ENCODE assay signal across 8 mouse cellular contexts in the genomic region with DNA sequence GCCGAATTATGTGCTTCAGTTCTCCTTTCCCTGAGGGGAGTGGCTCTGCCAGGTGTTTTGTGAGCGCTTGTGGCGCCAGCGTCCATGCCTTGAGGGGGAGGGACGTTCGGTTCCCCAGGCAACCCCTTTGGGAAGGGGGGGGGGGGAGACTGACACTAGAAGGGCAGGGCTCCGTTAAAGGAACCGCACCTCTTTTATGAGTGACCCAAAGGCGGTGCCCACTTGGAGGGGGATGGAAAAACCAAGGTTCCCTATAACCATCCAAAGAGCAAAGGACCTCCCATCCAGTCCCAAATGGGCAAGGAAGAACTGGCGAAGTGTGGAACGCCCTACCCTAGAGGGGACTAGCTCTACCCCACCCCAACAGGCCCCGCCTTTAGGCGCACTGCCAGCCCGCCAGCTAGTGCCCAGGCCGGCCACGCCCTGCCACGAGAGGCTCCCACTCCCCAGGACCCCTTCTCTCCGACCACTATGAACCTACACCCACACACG. TPM values are rescaled to one million over a fixed set of nuclear protein-coding genes. Genes with fewer than 3 reads are reported as not detected.
DNase-seq lines count a peak whose midpoint lies in the region; ATAC-seq and TF ChIP-seq lines count a peak whose summit lies in the region.

No protein-coding gene starts in this region.

- ATAC-seq in forebrain, embryonic 13.5 days: peak; percentile 81
- peak; percentile 42 to 61 for ATAC-seq in hematopoietic stem cell, adult 5-6 weeks (replicated peaks in 1 of 2; ENCODE audit: insufficient read depth in 1 of 2, low FRiP score in 2 of 2, low TSS enrichment in 1 of 2, low read depth in 1 of 2, poor library complexity in 2 of 2, severe bottlenecking in 2 of 2)
- ATAC-seq in limb, embryonic 11.5 days (ENCODE audit: insufficient number of reproducible peaks, low FRiP score, low TSS enrichment, low read depth): peak; percentile 71

- H3K4me1 ChIP-seq in bone marrow, adult 2 months (ENCODE audit: control insufficient read depth, insufficient read depth, low read length): peaks cover 3% of the 10 kb centered on the region
- H3K4me1 ChIP-seq in forebrain, embryonic 13.5 days: no peaks in the 10 kb centered on the region
- no peaks in the 10 kb centered on the region for H3K4me1 ChIP-seq in limb, embryonic 11.5 days (ENCODE audit: control insufficient read depth, insufficient read depth, low read length)
- peaks cover 13% of the 10 kb centered on the region; the same call in 1 of the 2 replicates for H3K4me1 ChIP-seq in midbrain, embryonic 10.5 days

- peak; percentile 44 for DNase-seq in cerebellum, adult 11-12 months
- no peak for DNase-seq in cerebellum, adult 9-10 months
- DNase-seq in limb, embryonic 11.5 days (ENCODE audit: low spot score): peak; percentile 59
- DNase-seq in midbrain, embryonic 10.5 days (ENCODE audit: low spot score): no peak
- DNase-seq in spleen, postnatal 10 days (ENCODE audit: low spot score in 2 of 2): peak; percentile 61 to 75

- H3K27me3 ChIP-seq in forebrain, embryonic 13.5 days: no peaks in the 10 kb centered on the region
- no peaks in the 10 kb centered on the region for H3K27me3 ChIP-seq in limb, embryonic 11.5 days (ENCODE audit: control insufficient read depth, insufficient read depth, low read length)
- H3K27me3 ChIP-seq in midbrain, embryonic 10.5 days (ENCODE audit: low read depth, poor library complexity, severe bottlenecking): peaks cover 23% of the 10 kb centered on the region

- H3K27ac ChIP-seq in bone marrow, adult 2 months (ENCODE audit: control insufficient read depth, insufficient read depth, low read depth, low read length, poor library complexity): peak overlapping the region; percentile 82
- peak overlapping the region; percentile 65 for H3K27ac ChIP-seq in forebrain, embryonic 13.5 days
- H3K27ac ChIP-seq in limb, embryonic 11.5 days (replicated peaks; ENCODE audit: low read depth, low read length): no peak overlapping the region
- peak overlapping the region; percentile 76 for H3K27ac ChIP-seq in midbrain, embryonic 10.5 days (replicated peaks)

- peaks cover 8% of the 10 kb centered on the region; the same call in 1 of the 2 replicates for H3K36me3 ChIP-seq in forebrain, embryonic 13.5 days (ENCODE audit: poor library complexity, severe bottlenecking)
- no peaks in the 10 kb centered on the region for H3K36me3 ChIP-seq in limb, embryonic 11.5 days (ENCODE audit: control insufficient read depth, insufficient read depth, low read length)
- H3K36me3 ChIP-seq in midbrain, embryonic 10.5 days: peaks cover 14% of the 10 kb centered on the region

- no peak for TF ChIP-seq CTCF in bone marrow, adult 2 months (IDR thresholded peaks at IDR 0.05; ENCODE audit: control insufficient read depth, insufficient read depth, low read length)

- peak overlapping the region; percentile 59 for H3K9ac ChIP-seq in forebrain, embryonic 13.5 days
- H3K9ac ChIP-seq in limb, embryonic 11.5 days (ENCODE audit: low read length): peak overlapping the region; percentile 28

- WGBS in bone marrow, adult 2 months: 14% methylated on average over 17 of the region's 19 CpGs
- WGBS in forebrain, embryonic 13.5 days: 20% methylated on average over 19 of the region's 19 CpGs
- 18% methylated on average over 14 of the region's 19 CpGs for WGBS in limb, embryonic 11.5 days
- WGBS in midbrain, embryonic 10.5 days: 24% methylated on average over 19 of the region's 19 CpGs

- H3K9me3 ChIP-seq in forebrain, embryonic 13.5 days (replicated peaks): no peaks in the 10 kb centered on the region; the same call in 1 of the 2 replicates
- H3K9me3 ChIP-seq in limb, embryonic 11.5 days (ENCODE audit: control insufficient read depth, low read length): no peaks in the 10 kb centered on the region; the same call in 1 of the 2 replicates
- peaks cover 8% of the 10 kb centered on the region; the same call in 1 of the 2 replicates for H3K9me3 ChIP-seq in midbrain, embryonic 10.5 days (replicated peaks)

- H3K4me2 ChIP-seq in forebrain, embryonic 13.5 days: peak overlapping the region; percentile 58
- H3K4me2 ChIP-seq in limb, embryonic 11.5 days (ENCODE audit: low read depth, severe bottlenecking): peak overlapping the region; percentile 56

- no peak for TF ChIP-seq POLR2A in bone marrow, adult 2 months (IDR thresholded peaks at IDR 0.05; ENCODE audit: borderline replicate concordance, control insufficient read depth, low read depth, low read length)

- H3K4me3 ChIP-seq in bone marrow, adult 2 months (replicated peaks; ENCODE audit: control insufficient read depth, low read depth, low read length): peak overlapping the region; percentile 96
- peak overlapping the region; percentile 43 for H3K4me3 ChIP-seq in forebrain, embryonic 13.5 days
- peak overlapping the region; percentile 42 for H3K4me3 ChIP-seq in limb, embryonic 11.5 days (ENCODE audit: low read depth, low read length)
- peak overlapping the region; percentile 55 for H3K4me3 ChIP-seq in midbrain, embryonic 10.5 days

RNA-seq across cellular contexts. Expression of a gene that starts 0.8 kb away (rescaled TPM):
- 5.3 and 33.2 TPM in 2 replicates for polyA plus RNA-seq in bone marrow, adult 2 months (2011; ENCODE audit: insufficient read depth, insufficient read length, low replicate concordance, missing spikeins)
- 45.7 and 50.5 TPM in 2 replicates for polyA plus RNA-seq in forebrain, embryonic 13.5 days (2015; fragmentation: Nextera tagmentation; extraction: Ambion mirVana)
- 79.7 and 95.8 TPM in 2 replicates for total RNA-seq in hematopoietic stem cell, adult 5-6 weeks (2017)
- polyA plus RNA-seq in limb, embryonic 11.5 days (2014; fragmentation: Nextera tagmentation; extraction: Ambion mirVana): 78.1 and 81.0 TPM in 2 replicates
- 41.4 and 42.9 TPM in 2 replicates for polyA plus RNA-seq in midbrain, embryonic 10.5 days (2016; fragmentation: Nextera tagmentation; extraction: Ambion mirVana)

RNA-seq across cellular contexts. Expression of a gene that starts 10.6 kb away (rescaled TPM):
- not detected in 2 replicates for polyA plus RNA-seq in bone marrow, adult 2 months (2011; ENCODE audit: insufficient read depth, insufficient read length, low replicate concordance, missing spikeins)
- polyA plus RNA-seq in forebrain, embryonic 13.5 days (2015; fragmentation: Nextera tagmentation; extraction: Ambion mirVana): 0.06 and 0.09 TPM in 2 replicates
- 0.40 and 0.75 TPM in 2 replicates for total RNA-seq in hematopoietic stem cell, adult 5-6 weeks (2017)
- polyA plus RNA-seq in limb, embryonic 11.5 days (2014; fragmentation: Nextera tagmentation; extraction: Ambion mirVana): 0.21 TPM in 1 of 2 replicates, not detected in the other
- 0.10 TPM in 1 of 2 replicates, not detected in the other for polyA plus RNA-seq in midbrain, embryonic 10.5 days (2016; fragmentation: Nextera tagmentation; extraction: Ambion mirVana)

RNA-seq across cellular contexts. Expression of a gene that starts 13.4 kb away (rescaled TPM):
- 10.7 and 22.4 TPM in 2 replicates for polyA plus RNA-seq in bone marrow, adult 2 months (2011; ENCODE audit: insufficient read depth, insufficient read length, low replicate concordance, missing spikeins)
- polyA plus RNA-seq in forebrain, embryonic 13.5 days (2015; fragmentation: Nextera tagmentation; extraction: Ambion mirVana): 1.3 and 2.3 TPM in 2 replicates
- total RNA-seq in hematopoietic stem cell, adult 5-6 weeks (2017): 8.3 and 12.4 TPM in 2 replicates
- polyA plus RNA-seq in limb, embryonic 11.5 days (2014; fragmentation: Nextera tagmentation; extraction: Ambion mirVana): 5.6 and 6.7 TPM in 2 replicates
- 2.8 and 3.4 TPM in 2 replicates for polyA plus RNA-seq in midbrain, embryonic 10.5 days (2016; fragmentation: Nextera tagmentation; extraction: Ambion mirVana)

RNA-seq across cellular contexts. Expression of a gene that starts 26.5 kb away (rescaled TPM):
- polyA plus RNA-seq in bone marrow, adult 2 months (2011; ENCODE audit: insufficient read depth, insufficient read length, low replicate concordance, missing spikeins): 17.6 and 19.1 TPM in 2 replicates
- polyA plus RNA-seq in forebrain, embryonic 13.5 days (2015; fragmentation: Nextera tagmentation; extraction: Ambion mirVana): 44.1 and 47.7 TPM in 2 replicates
- total RNA-seq in hematopoietic stem cell, adult 5-6 weeks (2017): 20.3 and 25.5 TPM in 2 replicates
- 40.9 and 43.4 TPM in 2 replicates for polyA plus RNA-seq in limb, embryonic 11.5 days (2014; fragmentation: Nextera tagmentation; extraction: Ambion mirVana)
- polyA plus RNA-seq in midbrain, embryonic 10.5 days (2016; fragmentation: Nextera tagmentation; extraction: Ambion mirVana): 40.2 and 44.5 TPM in 2 replicates

RNA-seq across cellular contexts. Expression of a gene that starts 32.2 kb away (rescaled TPM):
- polyA plus RNA-seq in bone marrow, adult 2 months (2011; ENCODE audit: insufficient read depth, insufficient read length, low replicate concordance, missing spikeins): 0.50 and 1.9 TPM in 2 replicates
- 62.0 and 66.7 TPM in 2 replicates for polyA plus RNA-seq in forebrain, embryonic 13.5 days (2015; fragmentation: Nextera tagmentation; extraction: Ambion mirVana)
- 0.94 and 1.1 TPM in 2 replicates for total RNA-seq in hematopoietic stem cell, adult 5-6 weeks (2017)
- polyA plus RNA-seq in limb, embryonic 11.5 days (2014; fragmentation: Nextera tagmentation; extraction: Ambion mirVana): 0.56 and 0.61 TPM in 2 replicates
- 12.0 and 21.7 TPM in 2 replicates for polyA plus RNA-seq in midbrain, embryonic 10.5 days (2016; fragmentation: Nextera tagmentation; extraction: Ambion mirVana)

Comparison
In these comparisons a context has a peak if more than half of its experiments do, and no peak if none do; other contexts are left out.
1. DNase-seq: peak in cerebellum, adult 11-12 months (single experiment), limb, embryonic 11.5 days (single experiment) and spleen, postnatal 10 days (2 of 2); none in cerebellum, adult 9-10 months (single experiment) and midbrain, embryonic 10.5 days (single experiment).
2. H3K4me3 ChIP-seq: peak in every context shown above with its lines; median percentile 96 in bone marrow, adult 2 months; 55 in midbrain, embryonic 10.5 days; 43 in forebrain, embryonic 13.5 days; 42 in limb, embryonic 11.5 days.
3. Peak in every context shown above with its lines, with median percentiles within 50 percentile points of each other: ATAC-seq.